Mouse (Mus musculus) kidney, embryonic 16.5 days (tissue): ENCODE measurements around the gene Shh. TPM values are rescaled to one million over a fixed set of nuclear protein-coding genes. Genes with fewer than 3 reads are reported as not detected.

Experiments used
- ATAC-seq: fragments of 200-750 bp; cut with Nextera tagmentation; 2 replicates; pipeline ENCODE4 v1.8.0; 2017; ENCODE audit warnings: moderate TSS enrichment; ENCODE audit not compliant: low FRiP score, low TSS enrichment
- H3K27ac ChIP-seq: fragments of 300-500 bp; sonication (generic); 2 replicates; pipeline ENCODE4 v1.5.1; 2014; ENCODE audit warnings: low read length
- H3K27me3 ChIP-seq: fragments of 300-500 bp; sonication (generic); 2 replicates; pipeline ENCODE4 v1.6.1; 2014; ENCODE audit warnings: low read length, control low read depth, mixed read lengths; ENCODE audit not compliant: insufficient read depth
- H3K36me3 ChIP-seq: fragments of 300-500 bp; sonication (generic); 2 replicates; pipeline ENCODE4 v1.6.1; 2014; ENCODE audit warnings: low read length, control low read depth, mixed read lengths; ENCODE audit not compliant: insufficient read depth
- H3K4me1 ChIP-seq: fragments of 300-500 bp; sonication (generic); 2 replicates; pipeline ENCODE4 v1.6.1; 2014; ENCODE audit warnings: low read length, control low read depth, mixed read lengths; ENCODE audit not compliant: insufficient read depth
- H3K4me2 ChIP-seq: fragments of 300-500 bp; sonication (generic); replicated peaks from 2 replicates; pipeline ENCODE4 v1.6.1; 2014; ENCODE audit warnings: low read depth, low read length
- H3K4me3 ChIP-seq: fragments of 300-500 bp; sonication (generic); 2 replicates; pipeline ENCODE4 v1.5.1; 2014; ENCODE audit warnings: mild to moderate bottlenecking, low read length
- H3K9ac ChIP-seq: fragments of 300-500 bp; sonication (generic); replicated peaks from 2 replicates; pipeline ENCODE4 v1.6.1; 2014; ENCODE audit warnings: low read length
- H3K9me3 ChIP-seq: fragments of 300-500 bp; sonication (generic); 2 replicates; pipeline ENCODE4 v1.6.1; 2016; ENCODE audit warnings: low read length, control low read depth
- WGBS: fragments of 180-500 bp; shearing (Covaris S2); extraction: QIAGEN DNeasy Blood & Tissue Kit; methylation state at CpG from one replicate; pipeline ENCODE4 v1.1.7; 2014; 5-methylcytosine and 5-hydroxymethylcytosine counted together
- polyA plus RNA-seq: library from polyadenylated mRNA; unstranded; fragments of >200 nt; fragmentation: Nextera tagmentation; extraction: Ambion mirVana; gene quantifications from 2 replicates; pipeline ENCODE4 v1.2.1, GENCODE M21; 2015

The Shh gene
- polyA plus RNA-seq, 1 experiment from 2014 or later: 0.96 TPM

DNA sequence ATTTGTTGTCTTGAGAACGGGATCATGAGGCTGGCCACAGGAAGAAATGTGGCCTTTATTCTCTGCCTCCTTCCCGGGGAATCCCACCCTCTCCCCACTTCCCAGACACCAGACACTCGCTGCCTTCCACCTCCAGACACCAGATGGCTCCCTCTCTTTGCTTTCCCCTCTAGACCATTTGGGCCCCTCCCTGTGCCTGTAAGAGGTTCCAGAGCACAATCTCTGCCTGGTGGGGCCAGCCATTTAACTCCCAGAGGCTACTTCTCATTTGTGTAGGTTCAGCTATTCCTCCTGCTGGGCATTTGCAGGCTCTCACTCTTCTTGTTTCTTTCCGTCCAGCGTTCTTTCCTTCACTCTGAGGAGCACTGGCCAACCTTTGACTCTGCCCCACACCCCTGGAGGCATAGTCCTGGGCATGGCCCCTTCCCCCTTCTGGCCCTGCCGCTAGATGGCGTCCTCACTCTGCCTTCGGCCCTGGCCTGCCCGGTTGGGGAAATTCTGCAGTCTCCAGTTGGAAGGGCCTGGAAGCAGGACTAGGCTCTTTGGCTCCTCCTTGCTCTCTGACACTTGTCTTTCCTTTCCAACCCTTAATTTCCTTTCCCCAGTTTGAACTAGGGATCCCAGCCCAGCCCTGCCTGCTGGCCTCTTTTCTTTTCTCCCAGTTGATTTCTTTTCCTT is 2.6 kb upstream of the Shh start:
- H3K36me3 ChIP-seq: no peaks in the 10 kb centered on the region
- 4% methylated on average over 9 of the region's 9 CpGs for WGBS
- no peaks in the 10 kb centered on the region for H3K9me3 ChIP-seq
- peak; percentile 62; the same call in 1 of the 2 replicates for ATAC-seq
- peaks cover 16% of the 10 kb centered on the region for H3K4me1 ChIP-seq
- H3K9ac ChIP-seq: 0 out of 2 replicates have a peak overlapping the region, but pooled peaks have one; percentile 12
- no peak overlapping the region for H3K4me2 ChIP-seq
- no peak overlapping the region for H3K27ac ChIP-seq
- no peak overlapping the region for H3K4me3 ChIP-seq
- H3K27me3 ChIP-seq: peaks cover 55% of the 10 kb centered on the region

DNA sequence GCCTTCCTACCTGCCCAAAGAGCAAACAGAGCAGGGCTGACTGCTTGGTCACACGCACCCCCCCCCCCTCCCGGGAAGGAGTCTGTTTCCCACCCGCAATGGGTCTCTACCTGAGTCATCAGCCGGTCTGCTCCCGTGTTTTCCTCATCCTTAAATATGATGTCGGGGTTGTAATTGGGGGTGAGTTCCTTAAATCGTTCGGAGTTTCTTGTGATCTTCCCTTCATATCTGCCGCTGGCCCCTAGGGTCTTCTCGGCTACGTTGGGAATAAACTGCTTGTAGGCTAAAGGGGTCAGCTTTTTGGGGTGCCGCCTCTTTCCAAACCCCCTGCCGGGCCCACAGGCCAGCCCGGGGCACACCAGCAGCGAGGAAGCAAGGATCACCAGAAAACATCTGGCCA is 705 bp downstream of the Shh start:
- Histone ChIP-seq H3K9ac (peak overlapping the region; percentile 3; the same call in 1 of the 2 replicates), H3K27me3 (peaks cover 87% of the 10 kb centered on the region), H3K4me1 (peaks cover 32% of the 10 kb centered on the region), H3K4me2 (peak overlapping the region; percentile 27), H3K27ac (no peak overlapping the region), H3K9me3 (no peaks in the 10 kb centered on the region), H3K36me3 (no peaks in the 10 kb centered on the region), H3K4me3 (peak overlapping the region; percentile 53)
- WGBS: under 1% methylated on average over 15 of the region's 15 CpGs
- no peak for ATAC-seq

GRCm38 (mm10) chr5:28465526-28465925 is 1.5 kb downstream of the Shh start:
- Histone ChIP-seq H3K36me3 (no peaks in the 10 kb centered on the region), H3K27me3 (peaks cover 90% of the 10 kb centered on the region), H3K9ac (peak overlapping the region; percentile 62), H3K9me3 (no peaks in the 10 kb centered on the region), H3K27ac (no peak overlapping the region), H3K4me3 (peak overlapping the region; percentile 53), H3K4me1 (peaks cover 32% of the 10 kb centered on the region), H3K4me2 (peak overlapping the region; percentile 77)
- no peak for ATAC-seq
- WGBS: under 1% methylated on average over 18 of the region's 18 CpGs

GRCm38 (mm10) chr5:28465099-28465406 is 2.0 kb downstream of the Shh start:
- H3K4me3 ChIP-seq: peak overlapping the region; percentile 53
- peak overlapping the region; percentile 77 for H3K4me2 ChIP-seq
- H3K4me1 ChIP-seq: peaks cover 33% of the 10 kb centered on the region
- no peak overlapping the region for H3K27ac ChIP-seq
- H3K27me3 ChIP-seq: peaks cover 95% of the 10 kb centered on the region
- H3K9ac ChIP-seq: peak overlapping the region; percentile 62
- no peaks in the 10 kb centered on the region for H3K36me3 ChIP-seq
- no peaks in the 10 kb centered on the region for H3K9me3 ChIP-seq
- ATAC-seq: no peak
- WGBS: under 1% methylated on average over 29 of the region's 29 CpGs

DNA sequence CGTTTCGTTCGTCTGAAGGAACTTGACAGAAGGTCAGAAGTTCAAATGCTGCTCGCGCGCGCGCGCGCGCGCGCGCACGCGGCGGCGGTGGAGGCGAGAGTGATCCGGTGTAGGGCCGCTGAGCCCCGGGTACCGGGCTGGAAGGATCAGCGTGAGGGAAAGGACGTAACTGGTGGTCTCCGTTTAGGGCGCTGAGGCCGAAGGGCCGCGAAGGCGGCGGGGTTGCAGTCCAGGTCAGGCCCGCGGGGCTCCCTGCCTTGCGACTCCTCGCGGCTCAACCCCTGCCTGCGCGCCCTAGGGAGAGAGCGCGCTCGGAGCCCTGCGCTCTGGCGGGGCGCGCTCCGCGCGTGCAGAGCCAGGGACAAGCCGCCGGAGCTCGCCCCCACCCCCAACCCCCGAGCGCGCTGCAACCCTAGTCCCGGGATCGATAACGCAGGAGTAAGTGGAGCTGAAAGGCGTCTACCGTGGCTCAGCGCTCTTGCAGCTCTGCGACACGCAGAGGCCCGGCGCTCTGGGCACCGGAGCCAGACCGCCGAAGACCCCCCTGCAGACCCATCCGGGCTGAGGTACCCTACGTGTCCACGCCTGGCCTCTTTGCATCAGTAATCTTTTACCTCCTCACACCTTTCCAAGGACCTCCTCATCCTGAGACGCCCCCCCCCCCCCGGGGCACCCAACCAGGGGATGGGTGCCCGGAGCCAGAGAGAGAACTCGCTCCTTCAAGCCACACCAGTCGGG is 2.5 kb downstream of the Shh start:
- no peak; the same call in 1 of the 2 replicates for ATAC-seq
- peaks cover 100% of the 10 kb centered on the region for H3K27me3 ChIP-seq
- WGBS: under 1% methylated on average over 72 of the region's 76 CpGs
- peaks cover 38% of the 10 kb centered on the region for H3K4me1 ChIP-seq
- peak overlapping the region; percentile 77 for H3K27ac ChIP-seq
- H3K36me3 ChIP-seq: no peaks in the 10 kb centered on the region
- no peaks in the 10 kb centered on the region for H3K9me3 ChIP-seq
- peak overlapping the region; percentile 53 for H3K4me3 ChIP-seq
- peak overlapping the region; percentile 62 for H3K9ac ChIP-seq
- peak overlapping the region; percentile 77 for H3K4me2 ChIP-seq

DNA sequence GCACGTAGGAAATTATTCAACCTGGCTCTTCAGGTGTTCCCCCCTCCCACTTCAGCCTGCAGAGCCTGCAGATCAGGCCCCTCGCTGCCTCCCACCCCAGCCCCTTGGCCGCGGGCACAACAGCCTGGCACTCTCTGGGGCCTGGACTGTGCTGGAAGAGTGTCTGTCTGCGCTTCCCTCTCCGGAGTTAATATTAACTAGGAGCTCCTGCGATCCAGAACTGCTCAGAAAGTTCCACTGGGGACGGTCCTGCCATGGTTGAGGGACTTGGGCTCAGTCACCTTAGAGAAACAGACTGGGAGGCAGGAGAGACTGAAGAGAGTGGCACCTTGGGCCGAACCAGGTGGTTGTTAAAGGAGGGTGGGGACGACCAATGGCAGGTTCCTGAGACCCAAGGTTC is 3.4 kb downstream of the Shh start:
- H3K27ac ChIP-seq: peak overlapping the region; percentile 77
- peaks cover 46% of the 10 kb centered on the region for H3K4me1 ChIP-seq
- H3K36me3 ChIP-seq: no peaks in the 10 kb centered on the region
- peak overlapping the region; percentile 53 for H3K4me3 ChIP-seq
- no peaks in the 10 kb centered on the region for H3K9me3 ChIP-seq
- no peak overlapping the region for H3K9ac ChIP-seq
- 3% methylated on average over 10 of the region's 10 CpGs for WGBS
- peaks cover 100% of the 10 kb centered on the region for H3K27me3 ChIP-seq
- peak; percentile 90 for ATAC-seq
- H3K4me2 ChIP-seq: peak overlapping the region; percentile 77

- peak overlapping the region; percentile 44; the same call in 1 of the 2 replicates for H3K27ac ChIP-seq
- H3K27me3 ChIP-seq: peaks cover 100% of the 10 kb centered on the region
- H3K36me3 ChIP-seq: no peaks in the 10 kb centered on the region
- no peaks in the 10 kb centered on the region for H3K9me3 ChIP-seq
- peak overlapping the region; percentile 77 for H3K4me2 ChIP-seq
- peak; percentile 62 for ATAC-seq
- WGBS: under 1% methylated on average over 33 of the region's 33 CpGs
- no peak overlapping the region for H3K9ac ChIP-seq
- H3K4me1 ChIP-seq: peaks cover 53% of the 10 kb centered on the region
- peak overlapping the region; percentile 20; the same call in 1 of the 2 replicates for H3K4me3 ChIP-seq
Observed at GRCm38 (mm10) chr5:28462741-28463590, 4.1 kb downstream of the Shh start.

- no peak overlapping the region for H3K27ac ChIP-seq
- H3K4me2 ChIP-seq: no peak overlapping the region
- H3K9ac ChIP-seq: no peak overlapping the region
- no peaks in the 10 kb centered on the region for H3K9me3 ChIP-seq
- H3K27me3 ChIP-seq: peaks cover 98% of the 10 kb centered on the region
- peaks cover 50% of the 10 kb centered on the region for H3K4me1 ChIP-seq
- WGBS: 13% methylated on average over 11 of the region's 11 CpGs
- H3K36me3 ChIP-seq: no peaks in the 10 kb centered on the region
- no peak for ATAC-seq
- no peak overlapping the region for H3K4me3 ChIP-seq
Observed at GRCm38 (mm10) chr5:28461376-28461775, 5.7 kb downstream of the Shh start.

DNA sequence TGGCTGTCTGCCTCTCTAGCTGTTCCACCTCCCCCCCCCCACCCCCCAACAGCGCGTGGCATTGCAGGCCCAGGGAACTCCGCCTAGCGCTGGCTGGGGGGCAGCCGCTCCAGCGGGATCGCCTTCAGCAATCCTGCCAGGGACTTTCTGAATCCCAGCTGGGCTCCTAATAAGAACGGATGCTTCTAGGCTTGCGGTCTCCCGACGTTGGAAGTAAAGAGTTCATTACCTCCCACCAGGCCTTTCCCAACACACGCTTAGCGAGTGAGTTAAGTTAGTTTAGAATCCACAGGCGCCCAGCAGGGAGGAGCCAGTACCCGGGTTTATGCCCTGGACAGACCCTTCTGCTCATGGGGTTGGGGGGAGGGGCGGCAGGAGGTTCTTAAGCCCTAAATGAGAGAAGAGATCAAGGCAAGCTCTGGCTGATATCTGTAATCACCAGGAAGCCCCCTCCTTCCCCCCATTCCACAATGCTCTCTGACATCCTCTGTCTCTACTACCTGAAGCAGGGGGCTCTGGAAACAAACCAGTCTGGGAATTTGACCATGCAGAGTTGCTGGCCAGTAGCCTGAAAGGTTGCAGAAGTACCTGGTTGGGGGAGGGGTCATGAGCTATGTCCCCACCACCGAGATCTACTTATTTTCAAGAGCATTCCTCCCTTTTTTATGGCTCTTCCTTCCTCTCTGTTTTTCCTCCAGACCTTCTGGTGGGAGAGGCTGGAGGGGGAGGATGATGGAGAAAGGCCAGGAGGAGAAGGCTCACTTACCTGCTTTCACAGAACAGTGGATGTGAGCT is 6.3 kb downstream of the Shh start:
- WGBS: 3% methylated on average over 17 of the region's 17 CpGs
- Histone ChIP-seq H3K27ac (no peak overlapping the region), H3K4me2 (no peak overlapping the region), H3K27me3 (peaks cover 98% of the 10 kb centered on the region), H3K9ac (no peak overlapping the region), H3K4me3 (no peak overlapping the region), H3K9me3 (no peaks in the 10 kb centered on the region), H3K4me1 (peaks cover 49% of the 10 kb centered on the region), H3K36me3 (no peaks in the 10 kb centered on the region)
- no peak for ATAC-seq
